Mouse (Mus musculus) ES-E14 (cell line): ENCODE measurements around the gene Slc25a39.

Experiments used
- CHD2 ChIP-seq: IDR thresholded peaks from 2 replicates; pipeline ENCODE4 v1.6.1; 2014; ENCODE audit warnings: mild to moderate bottlenecking, low read depth, low read length, inconsistent platforms
- HCFC1 ChIP-seq: IDR thresholded peaks from 2 replicates; pipeline ENCODE4 v1.6.1; 2012; ENCODE audit warnings: low read length, inconsistent platforms, borderline replicate concordance; ENCODE audit not compliant: insufficient read depth
- MAFK ChIP-seq: IDR thresholded peaks from 2 replicates; pipeline ENCODE4 v1.6.1; 2014; ENCODE audit warnings: mild to moderate bottlenecking, low read depth, low read length, inconsistent platforms; ENCODE audit not compliant: insufficient read depth
- ZC3H11A ChIP-seq: IDR thresholded peaks from 2 replicates; pipeline ENCODE4 v1.6.1; 2012; ENCODE audit warnings: low read depth, mild to moderate bottlenecking, inconsistent platforms, low read length, borderline replicate concordance
- ZNF384 ChIP-seq: IDR thresholded peaks from 2 replicates; pipeline ENCODE4 v1.6.1; 2012; ENCODE audit warnings: low read depth, low read length, inconsistent platforms

DNA sequence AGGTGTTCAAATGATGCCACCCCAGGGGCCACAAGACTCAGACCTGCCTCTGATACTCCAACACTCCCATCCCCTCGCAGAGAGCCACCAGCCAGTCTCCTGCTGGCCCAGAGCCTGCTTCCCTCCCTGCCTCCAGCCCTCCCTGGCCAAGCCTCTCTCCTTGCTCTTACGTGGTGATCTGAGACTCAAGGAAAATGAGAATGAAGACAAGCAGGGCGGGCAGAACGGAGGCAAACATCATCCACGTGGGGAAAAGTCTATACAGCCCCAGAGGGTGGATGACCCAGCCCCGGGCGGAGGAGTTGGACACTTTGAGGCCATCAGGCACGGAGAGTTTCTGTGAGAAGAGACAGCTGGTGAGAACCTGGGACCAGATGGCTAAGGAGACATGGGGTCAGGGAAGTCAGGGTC, 54.7 kb downstream of the Slc25a39 start:
- TF ChIP-seq ZC3H11A (no peak), HCFC1 (no peak), ZNF384 (no peak), MAFK (no peak), CHD2 (no peak)
